Comparison of ENCODE assay signal across 20 mouse cellular contexts in the genomic region with DNA sequence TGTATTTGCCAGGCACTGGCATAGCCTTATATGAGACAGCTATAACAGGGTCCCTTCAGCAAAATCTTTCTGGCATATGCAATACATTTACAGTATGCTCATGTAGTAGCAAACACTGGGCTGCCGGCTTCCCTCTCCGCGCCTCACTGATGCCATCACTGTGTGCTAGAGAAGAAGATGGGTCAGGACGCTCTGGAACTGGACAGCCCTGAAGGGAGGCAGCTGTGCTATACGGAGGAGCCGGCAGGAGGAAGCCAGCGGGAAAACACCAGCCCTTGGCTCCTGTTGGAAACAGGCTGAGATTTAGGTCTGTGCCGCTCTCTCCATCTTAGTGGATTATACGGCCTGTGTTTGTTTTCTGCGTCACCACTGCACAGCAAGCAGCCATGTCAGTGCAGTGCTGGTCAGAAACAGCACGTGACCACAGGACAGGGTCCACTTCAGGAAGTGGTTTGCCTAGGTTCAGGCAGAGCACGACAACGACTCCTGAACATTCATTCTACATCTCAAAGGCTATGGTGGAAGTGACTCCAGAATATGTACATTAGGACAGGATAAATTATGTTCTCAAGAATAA. TPM values are rescaled to one million over a fixed set of nuclear protein-coding genes. Genes with fewer than 3 reads are reported as not detected.
DNase-seq lines count a peak whose midpoint lies in the region; ATAC-seq and TF ChIP-seq lines count a peak whose summit lies in the region.
"Had no signal": no experiment of that assay in that cellular context is flagged by ENCODE, and none has a peak within 500 bp of the region (broad histone marks: within the 10 kb centered on the region; RNA-seq: fewer than 3 reads in every experiment).

No protein-coding gene starts in this region.

- 0 out of 2 replicates have a peak, but pooled peaks have one; percentile 21 for ATAC-seq in heart, embryonic 14.5 days (ENCODE audit: insufficient number of reproducible peaks, insufficient read depth, low FRiP score, low read depth)
- peak; percentile 79 for ATAC-seq in kidney, embryonic 15.5 days (replicated peaks; ENCODE audit: low FRiP score)
- peak; percentile 49 for ATAC-seq in lung, embryonic 15.5 days (ENCODE audit: borderline replicate concordance, extremely low read depth, low FRiP score, low TSS enrichment)
- ATAC-seq: forebrain, embryonic 13.5 days; inflammation-experienced regulatory T-cells, adult 6 months; liver, postnatal 0 days had no signal

- H3K4me2 ChIP-seq in heart, embryonic 14.5 days (ENCODE audit: low read length), result no peak overlapping the region
- H3K4me2 ChIP-seq in kidney, embryonic 15.5 days, result 0 out of 2 replicates have a peak overlapping the region, but pooled peaks have one; percentile 2
- H3K4me2 ChIP-seq in lung, embryonic 15.5 days, result no peak overlapping the region
- H3K4me2 ChIP-seq: forebrain, embryonic 13.5 days; limb, embryonic 12.5 days; liver, embryonic 11.5 days had no signal

- peaks cover 9 to 11% of the 10 kb centered on the region in 2 experiments; a peak in 3 of 4 replicates for H3K4me1 ChIP-seq in heart, embryonic 14.5 days (ENCODE audit: control insufficient read depth in 2 of 2, insufficient read depth in 2 of 2, low read length in 2 of 2)
- H3K4me1 ChIP-seq in heart, adult 2 months (ENCODE audit: control insufficient read depth, insufficient read depth, low read length), result no peaks in the 10 kb centered on the region
- no peaks in the 10 kb centered on the region for H3K4me1 ChIP-seq in kidney, embryonic 15.5 days
- 0 out of 2 replicates have a peak, but pooled peaks cover 2% of the 10 kb centered on the region for H3K4me1 ChIP-seq in lung, embryonic 15.5 days
- H3K4me1 ChIP-seq in ES-E14 (ENCODE audit: control insufficient read depth in 2 of 2, insufficient read depth in 2 of 2, low read length in 2 of 2, poor library complexity in 1 of 2), result no peaks in the 10 kb centered on the region
- H3K4me1 ChIP-seq: limb, embryonic 12.5 days had no signal

- no peak overlapping the region for H3K9ac ChIP-seq in heart, embryonic 14.5 days (ENCODE audit: low read length)
- no peak overlapping the region for H3K9ac ChIP-seq in heart, adult 2 months (ENCODE audit: low read depth, low read length)
- no peak overlapping the region for H3K9ac ChIP-seq in kidney, embryonic 15.5 days
- no peak overlapping the region for H3K9ac ChIP-seq in lung, embryonic 15.5 days
- no peak overlapping the region for H3K9ac ChIP-seq in ES-E14 (ENCODE audit: insufficient read depth, low read depth, low read length, poor library complexity, severe bottlenecking)
- H3K9ac ChIP-seq: forebrain, embryonic 13.5 days; limb, embryonic 12.5 days; liver, postnatal 0 days had no signal

- H3K27me3 ChIP-seq in heart, embryonic 14.5 days (ENCODE audit: control insufficient read depth, insufficient read depth, low read length), result no peaks in the 10 kb centered on the region
- no peaks in the 10 kb centered on the region for H3K27me3 ChIP-seq in heart, adult 2 months (ENCODE audit: control insufficient read depth, insufficient read depth, low read length)
- H3K27me3 ChIP-seq in kidney, embryonic 15.5 days, result no peaks in the 10 kb centered on the region
- H3K27me3 ChIP-seq in lung, embryonic 15.5 days, result no peaks in the 10 kb centered on the region
- H3K27me3 ChIP-seq: forebrain, embryonic 13.5 days; limb, embryonic 12.5 days had no signal

- intact Hi-C loops in heart, adult 2 months (cut with DNase I), result no loop called here

- TF ChIP-seq POLR2A in heart, adult 2 months (IDR thresholded peaks at IDR 0.05; ENCODE audit: insufficient read depth, low read depth, low read length), result no peak

- H3K27ac ChIP-seq in heart, embryonic 14.5 days (replicated peaks in 1 of 2; ENCODE audit: control insufficient read depth in 1 of 2, insufficient read depth in 1 of 2, low read depth in 2 of 2, low read length in 2 of 2), result no peak overlapping the region
- H3K27ac ChIP-seq in heart, adult 2 months, result no peak overlapping the region
- H3K27ac ChIP-seq in kidney, embryonic 15.5 days, result no peak overlapping the region
- no peak overlapping the region for H3K27ac ChIP-seq in lung, embryonic 15.5 days
- H3K27ac ChIP-seq in ES-E14 (ENCODE audit: insufficient read depth, low read depth, low read length, poor library complexity, severe bottlenecking), result peak overlapping the region; percentile 50; the same call in 1 of the 2 replicates
- H3K27ac ChIP-seq: forebrain, embryonic 13.5 days; limb, embryonic 12.5 days; macrophage had no signal

- TF ChIP-seq EP300 in heart, adult 2 months (IDR thresholded peaks at IDR 0.05; ENCODE audit: insufficient read depth, low read depth, low read length), result no peak

- no peaks in the 10 kb centered on the region for H3K9me3 ChIP-seq in heart, embryonic 14.5 days (ENCODE audit: control insufficient read depth, low read length)
- H3K9me3 ChIP-seq in kidney, embryonic 15.5 days (replicated peaks), result no peaks in the 10 kb centered on the region
- H3K9me3 ChIP-seq in lung, embryonic 15.5 days, result no peaks in the 10 kb centered on the region
- no peaks in the 10 kb centered on the region for H3K9me3 ChIP-seq in ES-E14 (ENCODE audit: control insufficient read depth, insufficient read depth, low read depth, low read length)
- H3K9me3 ChIP-seq: forebrain, embryonic 13.5 days; limb, embryonic 12.5 days had no signal

- no peak for DNase-seq in heart, adult 2 months
- no peak for DNase-seq in kidney, postnatal 14 days
- DNase-seq in lung, postnatal 36 days, result no peak
- no peak for DNase-seq in ES-E14 (ENCODE audit: low read depth, low spot score)
- DNase-seq in left cerebral cortex, adult 8-10 months (ENCODE audit: low spot score in 2 of 2), result no peak
- DNase-seq: adrenal gland, postnatal 25 days; cerebellum, adult 8-10 months; cerebellum, postnatal 36 days; gastrocnemius, postnatal 36 days; heart, postnatal 4 days; liver, postnatal 0 days had no signal

- no peak for TF ChIP-seq CTCF in heart, adult 2 months (IDR thresholded peaks at IDR 0.05)

- in situ Hi-C loops in ES-E14 (cut with MboI; ENCODE audit: low sequenced_read_pairs in 2 of 2, unreplicated experiment in 2 of 2), result no loop called here

- no peaks in the 10 kb centered on the region for H3K79me2 ChIP-seq in heart, adult 2 months (replicated peaks; ENCODE audit: control insufficient read depth, insufficient read depth, low read length)

- no peak overlapping the region for H3K4me3 ChIP-seq in heart, embryonic 14.5 days (ENCODE audit: control insufficient read depth in 1 of 2, insufficient read depth in 1 of 2, low read depth in 1 of 2, low read length in 2 of 2)
- H3K4me3 ChIP-seq in heart, adult 2 months, result no peak overlapping the region
- H3K4me3 ChIP-seq in kidney, embryonic 15.5 days (replicated peaks), result no peak overlapping the region
- H3K4me3 ChIP-seq in lung, embryonic 15.5 days, result no peak overlapping the region
- H3K4me3 ChIP-seq in ES-E14 (ENCODE audit: insufficient read depth in 1 of 2, low read depth in 1 of 2, low read length in 2 of 2, poor library complexity in 1 of 2, severe bottlenecking in 1 of 2), result no peak overlapping the region
- H3K4me3 ChIP-seq: forebrain, embryonic 13.5 days; limb, embryonic 12.5 days had no signal

- H3K36me3 ChIP-seq in heart, embryonic 14.5 days (ENCODE audit: control insufficient read depth, insufficient read depth, low read length), result no peaks in the 10 kb centered on the region
- H3K36me3 ChIP-seq in heart, adult 2 months (ENCODE audit: control insufficient read depth, insufficient read depth, low read length), result no peaks in the 10 kb centered on the region
- no peaks in the 10 kb centered on the region for H3K36me3 ChIP-seq in kidney, embryonic 15.5 days
- H3K36me3 ChIP-seq in lung, embryonic 15.5 days, result no peaks in the 10 kb centered on the region
- no peaks in the 10 kb centered on the region for H3K36me3 ChIP-seq in ES-E14 (ENCODE audit: control insufficient read depth, insufficient read depth, low read length, poor library complexity, severe bottlenecking)
- H3K36me3 ChIP-seq: limb, embryonic 12.5 days had no signal

- WGBS in heart, embryonic 14.5 days, result 74% methylated on average over 13 of the region's 13 CpGs
- WGBS in heart, adult 2 months, result 81% methylated on average over 13 of the region's 13 CpGs
- 57% methylated on average over 13 of the region's 13 CpGs for WGBS in kidney, embryonic 15.5 days
- WGBS in lung, embryonic 15.5 days, result 57% methylated on average over 13 of the region's 13 CpGs

TF ChIP-seq in ES-E14, 5 proteins besides CTCF, POLR2A, EP300 and RAD21:
- TF ChIP-seq CHD2 (IDR thresholded peaks at IDR 0.05; ENCODE audit: low read depth, low read length), result no peak
- no peak for TF ChIP-seq HCFC1 (IDR thresholded peaks at IDR 0.05; ENCODE audit: borderline replicate concordance, insufficient read depth, low read length)
- no peak for TF ChIP-seq ZNF384 (IDR thresholded peaks at IDR 0.05; ENCODE audit: low read depth, low read length)
- TF ChIP-seq MAFK (IDR thresholded peaks at IDR 0.05; ENCODE audit: insufficient read depth, low read depth, low read length), result no peak
- TF ChIP-seq ZC3H11A (IDR thresholded peaks at IDR 0.05; ENCODE audit: borderline replicate concordance, low read depth, low read length), result no peak
TF ChIP-seq in ES-E14: peak in this region for 0.

RNA-seq across cellular contexts. Expression of a gene that starts 20.7 kb away (rescaled TPM):
- polyA plus RNA-seq in heart, embryonic 14.5 days (2014; fragmentation: Nextera tagmentation; extraction: Ambion mirVana), result 75.8 and 82.9 TPM in 2 replicates
- total RNA-seq in heart, adult 2 months (2021), result 10 to 100 TPM; 14.7 to 15.3 TPM
- 5.8 and 9.6 TPM in 2 replicates for polyA plus RNA-seq in heart, adult 2 months (2012; rRNA removed)
- polyA plus RNA-seq in kidney, embryonic 15.5 days (2015; fragmentation: Nextera tagmentation; extraction: Ambion mirVana), result 41.7 and 42.2 TPM in 2 replicates
- polyA plus RNA-seq in lung, embryonic 15.5 days (2015; fragmentation: Nextera tagmentation; extraction: Ambion mirVana), result 94.4 and 106 TPM in 2 replicates
- total RNA-seq in ES-E14 (2012; rRNA removed), result 0.16 and 0.27 TPM in 2 replicates
- 10 to 100 TPM; 17.4 to 21.0 (median 20.0) TPM for total RNA-seq in left cerebral cortex, adult 8-10 months (2022)
- total RNA-seq: monocyte, adult 5-6 weeks had no signal

Comparison
In these comparisons a context has a peak if more than half of its experiments do, and no peak if none do; other contexts are left out.
1. ATAC-seq: peak in every context shown above with its lines; median percentile 79 in kidney, embryonic 15.5 days; 49 in lung, embryonic 15.5 days; 21 in heart, embryonic 14.5 days.